Mouse (Mus musculus) ES-E14 (cell line): ENCODE results near the gene Gipc3.

Source experiments
- CHD2 ChIP-seq: IDR thresholded peaks from 2 replicates; pipeline ENCODE4 v1.6.1; 2014; ENCODE audit warnings: mild to moderate bottlenecking, low read depth, low read length, inconsistent platforms
- HCFC1 ChIP-seq: IDR thresholded peaks from 2 replicates; pipeline ENCODE4 v1.6.1; 2012; ENCODE audit warnings: low read length, inconsistent platforms, borderline replicate concordance; ENCODE audit not compliant: insufficient read depth
- MAFK ChIP-seq: IDR thresholded peaks from 2 replicates; pipeline ENCODE4 v1.6.1; 2014; ENCODE audit warnings: mild to moderate bottlenecking, low read depth, low read length, inconsistent platforms; ENCODE audit not compliant: insufficient read depth
- ZC3H11A ChIP-seq: IDR thresholded peaks from 2 replicates; pipeline ENCODE4 v1.6.1; 2012; ENCODE audit warnings: low read depth, mild to moderate bottlenecking, inconsistent platforms, low read length, borderline replicate concordance
- ZNF384 ChIP-seq: IDR thresholded peaks from 2 replicates; pipeline ENCODE4 v1.6.1; 2012; ENCODE audit warnings: low read depth, low read length, inconsistent platforms

DNA sequence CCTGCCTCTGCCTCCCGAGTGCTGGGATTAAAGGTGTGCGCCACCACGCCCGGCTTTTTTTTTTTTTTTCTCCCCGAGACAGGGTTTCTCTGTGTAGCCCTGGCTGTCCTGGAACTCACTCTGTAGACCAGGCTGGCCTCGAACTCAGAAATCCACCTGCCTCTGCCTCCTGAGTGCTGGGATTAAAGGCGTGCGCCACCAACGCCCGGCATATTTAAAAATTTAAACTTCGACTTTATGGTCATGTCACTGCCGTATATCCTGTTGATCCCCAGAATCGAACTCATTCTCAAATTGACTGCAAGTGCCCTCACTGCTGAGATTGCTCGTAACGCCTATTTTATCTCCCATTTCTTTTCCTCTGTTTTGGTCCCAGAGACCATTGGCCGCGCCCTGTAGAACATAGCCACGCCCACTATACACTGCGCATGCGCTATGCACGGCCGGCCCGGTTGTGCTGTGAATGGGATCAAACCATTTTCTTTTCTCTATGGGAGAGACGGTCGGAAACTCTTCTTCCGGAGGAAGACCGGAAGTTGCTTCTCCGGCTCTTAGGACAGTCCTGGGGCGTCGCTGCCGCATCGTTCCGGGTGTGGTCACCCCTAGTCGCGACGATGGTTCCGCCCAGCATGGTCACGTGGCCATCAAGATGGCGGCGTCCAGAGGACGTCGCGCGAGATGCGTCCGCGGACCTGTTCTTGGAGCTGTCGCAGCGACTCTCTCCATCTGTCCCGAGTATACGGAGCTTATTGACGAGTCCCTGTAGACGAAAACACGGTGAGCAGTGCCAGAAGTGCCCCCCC is 40.9 kb upstream of the Gipc3 start, which contains the start of the genes Dohh and Gm48551:
- peak; percentile 92 for TF ChIP-seq CHD2
- TF ChIP-seq ZC3H11A = no peak
- no peak for TF ChIP-seq MAFK
- no peak for TF ChIP-seq ZNF384
- peak; percentile 86 for TF ChIP-seq HCFC1
